Mouse (Mus musculus) limb, embryonic 15.5 days (tissue): ENCODE data around the gene Erich4. TPM values are rescaled to one million over a fixed set of nuclear protein-coding genes. Genes with fewer than 3 reads are reported as not detected.
A peak's percentile ranks its signal among the peaks of the same experiment; 100 is the strongest.

Source experiments
- ATAC-seq: fragments of 200-750 bp; cut with Nextera tagmentation; 2 replicates; pipeline ENCODE4 v1.8.0; 2017; ENCODE audit warnings: low read depth, moderate TSS enrichment; ENCODE audit not compliant: insufficient number of reproducible peaks, low FRiP score, low TSS enrichment
- H3K27ac ChIP-seq: fragments of 300-500 bp; sonication (generic); 2 replicates; pipeline ENCODE4 v1.5.1; 2015; ENCODE audit warnings: moderate library complexity, mild to moderate bottlenecking, inconsistent platforms
- H3K27me3 ChIP-seq: fragments of 300-500 bp; sonication (generic); 2 replicates; pipeline ENCODE4 v1.6.1; 2015; ENCODE audit warnings: inconsistent platforms
- H3K36me3 ChIP-seq: fragments of 300-500 bp; sonication (generic); 2 replicates; pipeline ENCODE4 v1.6.1; 2015; ENCODE audit warnings: inconsistent platforms
- H3K4me1 ChIP-seq: fragments of 300-500 bp; sonication (generic); 2 replicates; pipeline ENCODE4 v1.6.1; 2015; ENCODE audit warnings: inconsistent platforms
- H3K4me2 ChIP-seq: fragments of 300-500 bp; sonication (generic); 2 replicates; pipeline ENCODE4 v1.6.1; 2015; ENCODE audit warnings: mild to moderate bottlenecking, inconsistent platforms
- H3K4me3 ChIP-seq: fragments of 300-500 bp; sonication (generic); 2 replicates; pipeline ENCODE4 v1.5.1; 2015; ENCODE audit warnings: mild to moderate bottlenecking, inconsistent platforms
- H3K9ac ChIP-seq: fragments of 300-500 bp; sonication (generic); 2 replicates; pipeline ENCODE4 v1.6.1; 2015; ENCODE audit warnings: inconsistent platforms
- H3K9me3 ChIP-seq: fragments of 300-500 bp; sonication (generic); 2 replicates; pipeline ENCODE4 v1.6.1; 2016; ENCODE audit warnings: inconsistent platforms
- WGBS: fragments of 180-500 bp; shearing (Covaris S2); methylation state at CpG from one replicate; pipeline ENCODE4 v1.1.7; 2015; 5-methylcytosine and 5-hydroxymethylcytosine counted together
- polyA plus RNA-seq: library from polyadenylated mRNA; unstranded; fragments of >200 nt; fragmentation: Nextera tagmentation; extraction: Ambion mirVana; gene quantifications from 2 replicates; pipeline ENCODE4 v1.2.1, GENCODE M21; 2015

Erich4 gene
- polyA plus RNA-seq, 1 experiment from 2014 or later, result not detected

GRCm38 (mm10) chr7:25639754-25640153 is 24.1 kb upstream of the Erich4 start:
- Histone ChIP-seq H3K27me3 (no peaks in the 10 kb centered on the region), H3K36me3 (peaks cover 46% of the 10 kb centered on the region), H3K27ac (no peak overlapping the region), H3K9me3 (no peaks in the 10 kb centered on the region), H3K4me1 (no peaks in the 10 kb centered on the region), H3K9ac (no peak overlapping the region), H3K4me2 (no peak overlapping the region), H3K4me3 (no peak overlapping the region)
- ATAC-seq, result no peak
- WGBS, result 87% methylated on average over 4 of the region's 4 CpGs

- no peak for ATAC-seq
- H3K9ac ChIP-seq, result no peak overlapping the region
- 90% methylated on average over 5 of the region's 5 CpGs for WGBS
- H3K4me3 ChIP-seq, result no peak overlapping the region
- no peak overlapping the region for H3K4me2 ChIP-seq
- no peaks in the 10 kb centered on the region for H3K9me3 ChIP-seq
- no peak overlapping the region for H3K27ac ChIP-seq
- H3K27me3 ChIP-seq, result no peaks in the 10 kb centered on the region
- H3K4me1 ChIP-seq, result no peaks in the 10 kb centered on the region
- H3K36me3 ChIP-seq, result peaks cover 61% of the 10 kb centered on the region
These were observed 21.4 kb upstream of the Erich4 start for GRCm38 (mm10) chr7:25637099-25637498.

- Histone ChIP-seq H3K36me3 (peaks cover 65% of the 10 kb centered on the region), H3K27ac (no peak overlapping the region), H3K27me3 (no peaks in the 10 kb centered on the region), H3K9ac (no peak overlapping the region), H3K4me2 (no peak overlapping the region), H3K4me3 (no peak overlapping the region), H3K4me1 (no peaks in the 10 kb centered on the region), H3K9me3 (no peaks in the 10 kb centered on the region)
- WGBS, result 28% methylated on average over 3 of the region's 3 CpGs
- ATAC-seq, result no peak
These were observed 20.7 kb upstream of the Erich4 start for GRCm38 (mm10) chr7:25636373-25636772.

GRCm38 (mm10) chr7:25632679-25633078 is 17.0 kb upstream of the Erich4 start:
- Histone ChIP-seq H3K27ac (no peak overlapping the region), H3K9me3 (no peaks in the 10 kb centered on the region), H3K36me3 (peaks cover 61% of the 10 kb centered on the region), H3K4me1 (peaks cover 14% of the 10 kb centered on the region), H3K4me2 (no peak overlapping the region), H3K4me3 (no peak overlapping the region), H3K9ac (no peak overlapping the region), H3K27me3 (peaks cover 8% of the 10 kb centered on the region; the same call in 1 of the 2 replicates)
- WGBS, result 84% methylated on average over 5 of the region's 5 CpGs
- no peak for ATAC-seq

GRCm38 (mm10) chr7:25628323-25628620 is 12.6 kb upstream of the Erich4 start:
- ATAC-seq, result no peak
- H3K9ac ChIP-seq, result no peak overlapping the region
- no peak overlapping the region for H3K27ac ChIP-seq
- H3K36me3 ChIP-seq, result peaks cover 62% of the 10 kb centered on the region
- 52% methylated on average over 8 of the region's 8 CpGs for WGBS
- H3K9me3 ChIP-seq, result no peaks in the 10 kb centered on the region
- H3K4me1 ChIP-seq, result peaks cover 30% of the 10 kb centered on the region
- H3K4me2 ChIP-seq, result peak overlapping the region; percentile 77
- peak overlapping the region; percentile 44 for H3K4me3 ChIP-seq
- peaks cover 8% of the 10 kb centered on the region; the same call in 1 of the 2 replicates for H3K27me3 ChIP-seq

- H3K4me1 ChIP-seq, result peaks cover 30% of the 10 kb centered on the region
- peaks cover 8% of the 10 kb centered on the region; the same call in 1 of the 2 replicates for H3K27me3 ChIP-seq
- 17% methylated on average over 38 of the region's 38 CpGs for WGBS
- ATAC-seq, result 0 out of 2 replicates have a peak, but pooled peaks have one; percentile 10
- no peaks in the 10 kb centered on the region for H3K9me3 ChIP-seq
- peak overlapping the region; percentile 77 for H3K4me2 ChIP-seq
- H3K9ac ChIP-seq, result peak overlapping the region; percentile 45
- no peak overlapping the region; the same call in 1 of the 2 replicates for H3K27ac ChIP-seq
- H3K4me3 ChIP-seq, result peak overlapping the region; percentile 44
- H3K36me3 ChIP-seq, result peaks cover 58% of the 10 kb centered on the region
These were observed 12.0 kb upstream of the Erich4 start for GRCm38 (mm10) chr7:25627431-25628322.

- Histone ChIP-seq H3K9ac (peak within 1 kb of the TSS; percentile 45), H3K27me3 (peaks cover 8% of the 10 kb centered on the region; the same call in 1 of the 2 replicates), H3K27ac (peak within 1 kb of the TSS; percentile 72), H3K9me3 (no peaks in the 10 kb centered on the region), H3K4me3 (peak within 1 kb of the TSS; percentile 44), H3K36me3 (peaks cover 59% of the 10 kb centered on the region), H3K4me2 (peak within 1 kb of the TSS; percentile 77), H3K4me1 (peaks cover 30% of the 10 kb centered on the region)
- 0 out of 2 replicates have a peak, but pooled peaks have one; percentile 22 for ATAC-seq
- 16% methylated on average over 28 of the region's 29 CpGs for WGBS
These were observed 11.1 kb upstream of the Erich4 start, which contains the start of gene B3gnt8 for GRCm38 (mm10) chr7:25626509-25627430. Gene B3gnt8 (plus strand): TSS chr7:25626654.

- H3K27ac ChIP-seq, result peak overlapping the region; percentile 72
- H3K36me3 ChIP-seq, result peaks cover 58% of the 10 kb centered on the region
- no peak overlapping the region for H3K4me2 ChIP-seq
- no peak overlapping the region for H3K9ac ChIP-seq
- H3K4me1 ChIP-seq, result peaks cover 30% of the 10 kb centered on the region
- no peak for ATAC-seq
- H3K4me3 ChIP-seq, result no peak overlapping the region
- H3K27me3 ChIP-seq, result peaks cover 8% of the 10 kb centered on the region; the same call in 1 of the 2 replicates
- H3K9me3 ChIP-seq, result no peaks in the 10 kb centered on the region
- WGBS, result 72% methylated on average over 10 of the region's 10 CpGs
These were observed 10.0 kb upstream of the Erich4 start for GRCm38 (mm10) chr7:25625594-25626250.

GRCm38 (mm10) chr7:25624851-25625250 is 9.2 kb upstream of the Erich4 start:
- Histone ChIP-seq H3K4me3 (no peak overlapping the region), H3K4me2 (no peak overlapping the region), H3K36me3 (peaks cover 50% of the 10 kb centered on the region), H3K4me1 (peaks cover 33% of the 10 kb centered on the region), H3K9ac (no peak overlapping the region), H3K9me3 (no peaks in the 10 kb centered on the region), H3K27ac (peak overlapping the region; percentile 24; the same call in 1 of the 2 replicates), H3K27me3 (peaks cover 8% of the 10 kb centered on the region; the same call in 1 of the 2 replicates)
- 60% methylated on average over 5 of the region's 5 CpGs for WGBS
- ATAC-seq, result no peak

GRCm38 (mm10) chr7:25623857-25624370 is 8.2 kb upstream of the Erich4 start:
- no peak overlapping the region for H3K27ac ChIP-seq
- H3K4me3 ChIP-seq, result no peak overlapping the region
- H3K9me3 ChIP-seq, result no peaks in the 10 kb centered on the region
- 89% methylated on average over 11 of the region's 11 CpGs for WGBS
- no peak for ATAC-seq
- H3K4me1 ChIP-seq, result peaks cover 36% of the 10 kb centered on the region
- H3K36me3 ChIP-seq, result peaks cover 41% of the 10 kb centered on the region
- no peak overlapping the region for H3K9ac ChIP-seq
- no peak overlapping the region for H3K4me2 ChIP-seq
- H3K27me3 ChIP-seq, result peaks cover 6% of the 10 kb centered on the region; the same call in 1 of the 2 replicates

- Histone ChIP-seq H3K4me2 (no peak overlapping the region), H3K9me3 (no peaks in the 10 kb centered on the region), H3K36me3 (peaks cover 38% of the 10 kb centered on the region), H3K4me1 (peaks cover 10% of the 10 kb centered on the region; the same call in 1 of the 2 replicates), H3K4me3 (no peak overlapping the region), H3K27ac (no peak overlapping the region), H3K9ac (no peak overlapping the region), H3K27me3 (no peaks in the 10 kb centered on the region)
- ATAC-seq, result no peak
- 93% methylated on average over 11 of the region's 11 CpGs for WGBS
These were observed 5.1 kb upstream of the Erich4 start for GRCm38 (mm10) chr7:25620751-25621150.
